Mouse (Mus musculus) mesoderm, embryonic 11.5 days (tissue): ENCODE measurements around the gene Esrrb.

Experiments used
- DNase-seq: peaks from one replicate; pipeline ENCODE4 v3.0.0-alpha.2; 2012; ENCODE audit warnings: low read depth, low spot score

Esrrb gene

GRCm38 (mm10) chr12:86421490-86421904 lies 60.6 kb downstream of the Esrrb start:
- DNase-seq: peak; percentile 61

GRCm38 (mm10) chr12:86422166-86422910 lies 61.4 kb downstream of the Esrrb start:
- DNase-seq: no peak

GRCm38 (mm10) chr12:86423102-86423501 lies 62.2 kb downstream of the Esrrb start:
- DNase-seq: no peak

- no peak for DNase-seq
These were observed 66.7 kb downstream of the Esrrb start for GRCm38 (mm10) chr12:86427585-86427984.

- no peak for DNase-seq
These were observed 70.8 kb downstream of the Esrrb start for GRCm38 (mm10) chr12:86431671-86432070.

GRCm38 (mm10) chr12:86433371-86433821 lies 72.5 kb downstream of the Esrrb start:
- DNase-seq: peak; percentile 77

GRCm38 (mm10) chr12:86435651-86436050 lies 74.7 kb downstream of the Esrrb start:
- no peak for DNase-seq

GRCm38 (mm10) chr12:86450848-86451247 lies 89.9 kb downstream of the Esrrb start:
- no peak for DNase-seq

- DNase-seq: no peak
These were observed 94.1 kb downstream of the Esrrb start for GRCm38 (mm10) chr12:86455009-86455408.

- no peak for DNase-seq
These were observed 102.0 kb downstream of the Esrrb start for GRCm38 (mm10) chr12:86462742-86463470.

GRCm38 (mm10) chr12:86464385-86464784 lies 103.5 kb downstream of the Esrrb start:
- no peak for DNase-seq

- no peak for DNase-seq
These were observed 105.3 kb downstream of the Esrrb start for GRCm38 (mm10) chr12:86466180-86466579.

- no peak for DNase-seq
These were observed 109.0 kb downstream of the Esrrb start for GRCm38 (mm10) chr12:86469919-86470318.

- no peak for DNase-seq
These were observed 110.0 kb downstream of the Esrrb start for GRCm38 (mm10) chr12:86470912-86471311.

GRCm38 (mm10) chr12:86473630-86474029 lies 112.7 kb downstream of the Esrrb start:
- DNase-seq: no peak

- DNase-seq: no peak
These were observed 115.1 kb downstream of the Esrrb start for GRCm38 (mm10) chr12:86475994-86476393.

GRCm38 (mm10) chr12:86478908-86479307 lies 118.0 kb downstream of the Esrrb start:
- no peak for DNase-seq

GRCm38 (mm10) chr12:86482029-86482428 lies 121.1 kb downstream of the Esrrb start:
- DNase-seq: no peak

- no peak for DNase-seq
These were observed 122.5 kb downstream of the Esrrb start for GRCm38 (mm10) chr12:86483413-86483841.

GRCm38 (mm10) chr12:86488005-86488404 lies 127.1 kb downstream of the Esrrb start:
- no peak for DNase-seq

GRCm38 (mm10) chr12:86490052-86490451 lies 129.1 kb downstream of the Esrrb start:
- no peak for DNase-seq

- no peak for DNase-seq
These were observed 130.6 kb downstream of the Esrrb start for GRCm38 (mm10) chr12:86491500-86491899.

GRCm38 (mm10) chr12:86492822-86493221 lies 131.9 kb downstream of the Esrrb start:
- no peak for DNase-seq
